Mouse (Mus musculus): Measurements from ENCODE around the gene Pgk1.

Gene Pgk1

DNA sequence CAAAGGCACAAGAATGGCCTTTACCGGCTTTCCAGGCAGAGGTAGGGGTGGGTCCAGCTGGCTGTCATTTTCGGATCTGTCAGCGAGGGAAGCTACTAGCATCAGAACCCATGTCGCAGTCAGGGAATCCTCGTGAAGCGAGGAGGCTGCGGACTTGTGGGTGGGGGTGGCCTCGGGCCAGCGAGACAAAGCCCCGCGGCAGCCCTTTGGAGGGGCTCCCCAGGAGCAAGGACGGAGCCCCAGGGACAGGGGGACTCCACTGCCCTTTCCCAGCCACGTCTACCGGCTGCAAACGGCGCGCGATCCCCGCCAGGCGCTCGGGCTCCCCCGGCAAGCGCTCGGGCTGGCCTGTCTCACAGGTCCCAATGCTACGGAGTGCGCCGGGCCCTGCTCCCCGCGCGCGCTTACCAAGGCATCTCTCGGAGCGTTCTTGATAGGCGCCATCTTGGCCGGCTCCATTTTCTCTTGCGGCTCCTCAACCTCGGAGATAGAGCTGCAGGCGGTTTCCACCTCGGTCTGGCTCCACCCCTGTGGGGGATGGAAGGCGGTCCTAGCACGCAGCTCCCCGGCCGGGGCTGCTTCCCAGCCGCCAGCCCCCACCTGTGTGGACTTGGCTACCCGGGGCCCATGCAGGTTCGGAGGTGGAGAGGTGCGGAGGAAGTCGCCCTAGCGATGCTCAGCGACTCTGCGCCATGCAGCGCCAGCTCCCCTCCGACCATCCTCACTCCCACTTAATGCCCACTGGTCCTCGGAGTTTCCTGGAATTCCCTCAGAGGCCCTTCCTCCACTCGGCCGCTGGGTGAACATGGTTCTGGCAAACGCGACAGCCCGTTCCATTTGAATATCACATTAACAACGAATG, 32.5 kb downstream of the Pgk1 start:
- DNase-seq, result peak; percentile 77 to 86

DNA sequence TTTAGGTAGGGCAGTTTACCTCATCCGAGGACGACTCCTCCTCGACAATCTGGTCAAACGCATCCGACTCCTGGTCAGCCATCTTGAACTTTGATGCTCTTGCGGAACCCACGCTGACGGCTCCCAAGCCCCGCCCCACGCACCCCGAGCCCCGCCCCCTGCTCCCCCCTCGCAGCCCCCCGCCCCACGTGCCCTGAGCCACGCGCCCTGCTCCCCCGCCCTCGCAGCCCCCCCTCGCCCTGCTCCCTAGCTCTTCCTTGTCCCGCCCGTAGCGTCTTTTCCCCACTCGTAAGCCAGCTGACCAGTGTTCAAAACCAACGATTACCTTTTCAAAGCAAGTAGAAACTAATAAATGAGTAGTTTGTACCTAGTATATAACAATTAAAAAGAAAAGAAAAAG, 34.2 kb downstream of the Pgk1 start, which contains the start of gene Taf9b:
Taf9b (minus strand) TSS at position 101 of the 400 bp plus-strand sequence.
- no peak for DNase-seq

All from kidney, postnatal 4 days (tissue).